Mouse (Mus musculus) cerebellum, adult (tissue): Measurements from ENCODE around the gene Mafg.
A peak's percentile ranks its signal among the peaks of the same experiment; 100 is the strongest.
"Not testable (repeated sequence)": the region's sequence is repeated elsewhere in the genome, so short reads cannot be mapped to it uniquely, and the experiment has no call there.

ENCODE experiments used
- ATAC-seq: cut with Nextera tagmentation; 2 replicates; pipeline ENCODE4 v1.9.2; 2017; ENCODE audit warnings: mild to moderate bottlenecking, moderate library complexity, mixed read lengths; ENCODE audit not compliant: insufficient number of reproducible peaks, low FRiP score, low TSS enrichment

Gene Mafg

GRCm38 (mm10) chr11:120598990-120599549, 34.3 kb downstream of the Mafg start:
- no peak for ATAC-seq

GRCm38 (mm10) chr11:120598283-120598989, 35.0 kb downstream of the Mafg start, which contains the start of the genes Alyref and Anapc11:
TSS of gene Alyref (minus strand) at chr11:120598365.
TSS of gene Anapc11 (plus strand) at chr11:120598421.
- peak; percentile 96 for ATAC-seq

GRCm38 (mm10) chr11:120597240-120598235, 35.9 kb downstream of the Mafg start:
- ATAC-seq = no peak; the same call in 1 of the 2 replicates

- ATAC-seq = no peak
These were observed 44.9 kb downstream of the Mafg start for GRCm38 (mm10) chr11:120588531-120588930.

GRCm38 (mm10) chr11:120583937-120584336, 49.5 kb downstream of the Mafg start:
- no peak for ATAC-seq

GRCm38 (mm10) chr11:120582982-120583293, 50.5 kb downstream of the Mafg start:
- ATAC-seq = not testable (repeated sequence)

- no peak for ATAC-seq
These were observed 51.0 kb downstream of the Mafg start for GRCm38 (mm10) chr11:120582268-120582981.

- peak; percentile 60; the same call in 1 of the 2 replicates for ATAC-seq
These were observed 51.7 kb downstream of the Mafg start, which contains the start of gene Arhgdia for GRCm38 (mm10) chr11:120581490-120582267. TSS of gene Arhgdia (minus strand) at chr11:120581624.

- ATAC-seq = no peak
These were observed 52.5 kb downstream of the Mafg start for GRCm38 (mm10) chr11:120580871-120581331.

- no peak for ATAC-seq
These were observed 53.2 kb downstream of the Mafg start for GRCm38 (mm10) chr11:120580190-120580589.

- ATAC-seq = no peak
These were observed 53.9 kb downstream of the Mafg start for GRCm38 (mm10) chr11:120579316-120580107.

- ATAC-seq = no peak
These were observed 54.6 kb downstream of the Mafg start for GRCm38 (mm10) chr11:120578694-120579243.

GRCm38 (mm10) chr11:120578024-120578693, 55.2 kb downstream of the Mafg start:
- no peak for ATAC-seq

- no peak for ATAC-seq
These were observed 56.0 kb downstream of the Mafg start for GRCm38 (mm10) chr11:120577211-120578023.

GRCm38 (mm10) chr11:120576365-120576981, 56.9 kb downstream of the Mafg start:
- ATAC-seq = no peak

- ATAC-seq = no peak
These were observed 57.5 kb downstream of the Mafg start for GRCm38 (mm10) chr11:120575940-120576339.
